Mouse (Mus musculus) heart, adult 2 months (tissue): ENCODE measurements around the gene Rap1b. TPM values are rescaled to one million over a fixed set of nuclear protein-coding genes. Genes with fewer than 3 reads are reported as not detected.
A peak's percentile ranks its signal among the peaks of the same experiment; 100 is the strongest.

Source experiments
- DNase-seq, 2 experiments: peaks; one replicate each; pipeline ENCODE4 v3.0.0; 2021
- H3K27ac ChIP-seq: fragments of 200-600 bp; 2 replicates; pipeline ENCODE4 v1.8.1; 2022
- H3K27me3 ChIP-seq: fragments of 200-500 bp; 2 replicates; pipeline ENCODE4 v1.6.1; 2012; ENCODE audit warnings: mild to moderate bottlenecking, low read length, inconsistent platforms, mixed read lengths; ENCODE audit not compliant: control insufficient read depth, insufficient read depth
- H3K36me3 ChIP-seq: fragments of 200-500 bp; 2 replicates; pipeline ENCODE4 v1.6.1; 2012; ENCODE audit warnings: low read length, inconsistent platforms; ENCODE audit not compliant: control insufficient read depth, insufficient read depth
- H3K4me1 ChIP-seq: fragments of 200-500 bp; 2 replicates; pipeline ENCODE4 v1.6.1; 2011; ENCODE audit warnings: low read length; ENCODE audit not compliant: control insufficient read depth, insufficient read depth
- H3K4me3 ChIP-seq: fragments of 200-600 bp; 2 replicates; pipeline ENCODE4 v1.8.1; 2022
- H3K79me2 ChIP-seq: fragments of 200-500 bp; replicated peaks from 2 replicates; pipeline ENCODE4 v1.6.1; 2012; ENCODE audit warnings: mild to moderate bottlenecking, inconsistent platforms, low read length, moderate library complexity, mixed read lengths; ENCODE audit not compliant: control insufficient read depth, insufficient read depth
- H3K9ac ChIP-seq: fragments of 200-500 bp; 2 replicates; pipeline ENCODE4 v1.6.1; 2012; ENCODE audit warnings: low read depth, mild to moderate bottlenecking, control low read depth, inconsistent platforms, low read length, mixed read lengths
- CTCF ChIP-seq: fragments of 200-600 bp; IDR thresholded peaks from 2 replicates; pipeline ENCODE4 v1.8.1; 2022; ENCODE audit warnings: antibody characterized with exemption, mild to moderate bottlenecking, moderate library complexity
- EP300 ChIP-seq: fragments of 200-500 bp; IDR thresholded peaks from 2 replicates; pipeline ENCODE4 v1.6.1; 2011; ENCODE audit warnings: low read depth, low read length, control low read depth; ENCODE audit not compliant: insufficient read depth
- POLR2A ChIP-seq: fragments of 200-500 bp; IDR thresholded peaks from 2 replicates; pipeline ENCODE4 v1.6.1; 2011; ENCODE audit warnings: mild to moderate bottlenecking, low read depth, low read length, control low read depth; ENCODE audit not compliant: insufficient read depth
- WGBS: fragments of 180-500 bp; shearing (Covaris S2); methylation state at CpG from one replicate; pipeline ENCODE4 v1.1.7; 2018; 5-methylcytosine and 5-hydroxymethylcytosine counted together
- intact Hi-C: fragments of 180-260 bp; cut with DNase I; formaldehyde crosslinking; loops from one replicate; pipeline ENCODE4 v1.15.1; 2025
- polyA plus RNA-seq: library from polyadenylated mRNA; depleted of rRNA; stranded (reverse); fragments of >200 nt; gene quantifications from 2 replicates; pipeline ENCODE4 v1.2.3, GENCODE M21; 2012
- total RNA-seq, 2 experiments: library from RNA; stranded (reverse); gene quantifications; 2 replicates each; pipeline ENCODE4 v1.2.3; 2021

Gene Rap1b
- total and polyA plus RNA-seq, 3 experiments, result 23.4 to 53.4 (median 48.0) TPM

DNA sequence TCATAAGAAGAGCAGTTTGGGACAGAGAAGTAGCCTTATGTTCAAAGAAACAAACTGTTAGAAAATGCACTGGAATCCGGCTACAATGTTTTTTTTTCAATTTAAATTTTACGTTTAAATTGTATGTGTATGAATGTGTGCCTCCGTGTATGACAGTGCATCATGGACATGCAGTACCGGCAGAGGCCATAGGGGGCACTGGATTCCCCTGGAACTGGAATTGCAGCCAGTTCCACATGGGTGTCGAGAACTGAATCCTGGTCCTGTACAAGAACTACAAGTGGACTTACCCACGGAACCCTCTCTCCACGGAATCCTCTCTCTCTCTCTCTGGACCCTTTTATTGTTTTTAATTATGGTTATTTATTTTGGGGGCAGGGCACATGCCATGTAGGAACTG lies 49.7 kb downstream of the Rap1b start:
- Histone ChIP-seq H3K4me3 (no peak overlapping the region), H3K79me2 (no peaks in the 10 kb centered on the region), H3K4me1 (no peaks in the 10 kb centered on the region), H3K9ac (no peak overlapping the region), H3K36me3 (no peaks in the 10 kb centered on the region), H3K27me3 (no peaks in the 10 kb centered on the region), H3K27ac (no peak overlapping the region)
- intact Hi-C loops, result no loop called here
- DNase-seq, result no peak
- 93% methylated on average over 7 of the region's 7 CpGs for WGBS
- TF ChIP-seq EP300, result no peak
- TF ChIP-seq CTCF, result peak; percentile 66
- no peak for TF ChIP-seq POLR2A

DNA sequence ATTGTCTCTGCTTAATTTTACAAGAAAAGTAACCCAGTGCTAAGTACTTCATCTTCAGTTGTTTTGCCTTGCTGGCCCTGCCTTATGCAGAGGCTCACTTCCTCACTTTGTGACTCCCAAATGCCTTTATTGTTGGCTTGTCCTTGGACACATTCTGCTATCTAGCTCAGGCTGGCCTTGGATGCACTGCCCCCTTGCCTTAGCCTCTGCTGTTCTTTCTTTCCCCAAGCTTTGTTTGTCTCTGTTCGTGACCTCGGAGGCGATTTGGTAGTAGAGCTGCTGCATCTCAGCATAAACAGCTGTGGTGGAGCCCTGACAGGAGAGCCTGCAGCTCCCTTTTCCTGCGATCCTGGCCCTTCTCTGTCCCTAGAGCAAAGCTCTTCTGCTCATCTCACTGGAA lies 50.6 kb downstream of the Rap1b start:
- H3K4me1 ChIP-seq, result no peaks in the 10 kb centered on the region
- no peak overlapping the region for H3K27ac ChIP-seq
- no peak overlapping the region for H3K9ac ChIP-seq
- 76% methylated on average over 4 of the region's 4 CpGs for WGBS
- TF ChIP-seq EP300, result no peak
- no peak for TF ChIP-seq POLR2A
- no peak for TF ChIP-seq CTCF
- H3K79me2 ChIP-seq, result peaks cover 2% of the 10 kb centered on the region
- no peak for DNase-seq
- no peaks in the 10 kb centered on the region for H3K27me3 ChIP-seq
- no peak overlapping the region for H3K4me3 ChIP-seq
- no peaks in the 10 kb centered on the region for H3K36me3 ChIP-seq
- intact Hi-C loops, result no loop called here

DNA sequence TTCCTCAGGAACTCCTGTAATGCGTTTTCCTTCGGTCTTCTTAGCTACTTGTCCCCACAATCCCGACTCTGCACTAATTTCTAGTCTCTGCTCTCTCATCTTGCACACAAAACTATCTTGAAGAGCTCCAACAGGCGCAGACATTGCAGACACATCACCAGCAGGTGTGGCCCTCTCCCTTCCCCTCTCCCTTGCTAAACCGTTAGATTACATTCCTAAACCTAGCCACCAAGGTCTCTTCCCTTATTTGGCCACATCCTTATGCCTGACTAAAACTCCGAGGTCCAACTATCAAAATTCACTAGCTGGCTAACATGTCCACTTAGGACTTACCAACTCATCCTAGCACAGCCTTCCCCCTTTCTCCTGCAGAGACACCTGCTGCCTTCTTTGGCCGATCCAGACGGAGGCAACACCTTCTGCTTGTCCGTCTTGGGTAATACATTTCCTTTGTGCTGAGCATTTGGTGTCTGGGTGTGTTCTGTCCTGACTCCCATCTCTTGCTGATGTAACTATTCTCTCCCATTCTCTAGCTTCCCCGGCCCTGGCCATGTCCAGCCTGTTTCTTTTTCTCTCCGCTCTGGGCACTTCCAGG lies 52.3 kb downstream of the Rap1b start:
- Histone ChIP-seq H3K9ac (no peak overlapping the region), H3K36me3 (no peaks in the 10 kb centered on the region), H3K27ac (peak overlapping the region; percentile 87), H3K27me3 (no peaks in the 10 kb centered on the region), H3K4me1 (no peaks in the 10 kb centered on the region), H3K79me2 (peaks cover 2% of the 10 kb centered on the region), H3K4me3 (no peak overlapping the region)
- no peak for DNase-seq
- no peak for TF ChIP-seq POLR2A
- no peak for TF ChIP-seq EP300
- no peak for TF ChIP-seq CTCF
- intact Hi-C loops, result loop anchor here (2.0 kb wide), 3 partner anchors 51 to 317 kb away; no protein-coding TSS in a partner anchor
- WGBS, result 53% methylated on average over 11 of the region's 11 CpGs

DNA sequence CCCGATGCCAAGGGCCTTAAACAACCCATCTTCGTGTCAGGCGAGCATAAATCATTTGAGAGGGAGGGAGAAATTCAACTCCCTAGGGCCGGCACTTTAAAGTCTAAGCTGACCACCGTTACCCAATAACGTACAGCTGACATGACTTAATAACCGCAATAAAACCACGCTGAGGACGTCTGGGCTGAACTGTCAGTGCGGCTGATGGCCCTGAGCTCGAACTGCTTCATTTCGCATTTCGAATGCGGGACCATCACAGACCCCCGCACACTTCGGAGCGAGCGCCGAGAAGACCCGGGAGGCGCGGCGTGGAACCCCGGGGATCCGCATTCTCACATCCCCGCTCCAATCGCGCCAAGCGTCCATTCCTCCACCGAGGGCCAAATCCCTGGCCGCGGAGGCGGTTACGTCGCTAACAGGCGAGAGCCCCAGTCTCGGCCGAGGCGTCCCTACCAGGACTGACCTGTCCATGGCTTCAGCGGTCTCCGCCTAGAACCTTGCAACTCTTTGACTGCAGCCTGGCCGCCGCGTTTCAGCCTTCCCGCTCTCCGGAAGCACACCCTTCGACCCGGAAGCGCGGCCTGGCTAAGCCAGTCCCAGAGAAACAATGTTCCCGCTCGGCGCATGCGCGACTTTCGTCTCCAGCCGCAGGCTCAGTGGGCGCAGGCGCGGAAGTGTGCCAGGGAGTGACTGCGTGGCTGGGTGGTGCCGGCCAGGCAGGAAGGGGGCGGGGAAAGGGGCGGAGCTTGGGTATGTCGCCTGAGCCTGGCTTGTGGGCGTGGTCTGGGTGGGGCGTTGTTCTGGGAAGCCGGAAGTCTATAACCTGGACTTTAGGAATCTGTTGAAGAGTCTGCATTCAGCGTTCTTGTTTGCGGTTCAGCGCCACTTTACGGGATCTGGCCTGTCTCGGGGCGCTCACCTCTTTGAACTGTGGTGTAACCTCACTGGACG lies 53.4 kb downstream of the Rap1b start, which contains the start of gene Nup107:
Gene Nup107, minus strand, starts transcription at position 565 of the 951 bp plus-strand sequence.
- Histone ChIP-seq H3K9ac (peak within 1 kb of the TSS; percentile 74), H3K79me2 (peaks cover 2% of the 10 kb centered on the region), H3K4me3 (peak within 1 kb of the TSS; percentile 65), H3K27me3 (no peaks in the 10 kb centered on the region), H3K27ac (peak within 1 kb of the TSS; percentile 87), H3K36me3 (no peaks in the 10 kb centered on the region), H3K4me1 (no peaks in the 10 kb centered on the region)
- intact Hi-C loops, result loop anchor here (2.0 kb wide), 3 partner anchors 52 to 318 kb away; no protein-coding TSS in a partner anchor
- DNase-seq, result peak; percentile 100
- peak; percentile 88 for TF ChIP-seq POLR2A
- no peak for TF ChIP-seq CTCF
- peak; percentile 61; the same call in 1 of the 2 replicates for TF ChIP-seq EP300
- under 1% methylated on average over 75 of the region's 75 CpGs for WGBS

DNA sequence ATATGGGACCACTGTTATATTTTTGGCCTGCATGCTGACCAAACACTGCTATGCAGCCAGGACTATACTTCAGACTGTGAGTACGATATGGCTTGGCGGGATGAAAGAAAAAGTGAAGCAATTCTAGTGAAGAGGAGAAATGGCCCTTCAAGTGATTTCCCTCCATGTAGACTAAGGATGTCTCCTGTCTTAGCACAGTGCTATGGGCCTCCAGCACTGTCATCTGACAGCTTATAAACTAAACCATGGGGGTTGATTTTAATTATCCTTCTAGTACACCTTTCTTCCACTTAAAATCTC lies 54.7 kb downstream of the Rap1b start:
- TF ChIP-seq EP300, result no peak
- DNase-seq, result no peak
- H3K4me3 ChIP-seq, result no peak overlapping the region
- H3K4me1 ChIP-seq, result no peaks in the 10 kb centered on the region
- H3K27me3 ChIP-seq, result no peaks in the 10 kb centered on the region
- H3K79me2 ChIP-seq, result peaks cover 2% of the 10 kb centered on the region
- WGBS, result 84% methylated on average over 2 of the region's 2 CpGs
- H3K36me3 ChIP-seq, result no peaks in the 10 kb centered on the region
- H3K27ac ChIP-seq, result no peak overlapping the region
- H3K9ac ChIP-seq, result no peak overlapping the region
- intact Hi-C loops, result loop anchor here (1.0 kb wide), 1 partner anchor 45 kb away; the partner anchor contains the start of gene Slc35e3

DNA sequence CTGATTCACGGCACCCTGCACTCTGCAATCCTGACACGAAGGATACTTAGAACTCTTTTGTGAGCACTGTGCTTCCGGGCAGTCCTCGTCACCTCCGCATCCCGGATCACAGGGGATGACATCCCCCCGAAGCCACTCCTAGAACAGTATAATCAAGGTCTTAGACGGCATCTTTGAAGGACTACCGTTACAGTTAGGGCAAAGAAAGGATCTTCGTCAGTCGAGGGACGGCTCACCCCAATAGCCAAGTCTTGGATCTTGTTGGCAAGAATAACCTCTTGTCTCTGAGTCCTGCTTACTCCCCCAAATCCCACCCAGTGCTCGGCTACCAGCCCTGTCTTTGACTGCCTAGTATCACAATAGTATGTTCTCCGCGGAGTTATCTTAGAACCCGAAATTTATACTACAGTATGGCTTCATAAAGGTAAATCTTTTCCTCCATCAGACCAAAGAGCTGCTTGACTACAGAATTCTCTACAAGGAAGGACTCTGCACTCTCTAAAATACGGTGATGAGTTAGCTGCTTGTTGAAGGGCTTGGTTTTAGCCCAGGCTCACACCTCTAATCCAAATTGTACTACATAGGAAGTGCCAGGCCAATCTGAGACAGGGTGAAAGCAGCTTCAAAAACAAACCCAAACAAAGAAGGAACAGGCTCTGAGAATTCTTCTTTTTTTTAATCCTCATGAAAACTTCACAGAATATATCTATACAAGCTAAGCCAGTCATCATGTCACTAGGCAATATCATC lies 55.2 kb downstream of the Rap1b start:
- no peaks in the 10 kb centered on the region for H3K4me1 ChIP-seq
- no peak overlapping the region for H3K9ac ChIP-seq
- no peak overlapping the region for H3K4me3 ChIP-seq
- no peak overlapping the region for H3K27ac ChIP-seq
- TF ChIP-seq CTCF (no peak), POLR2A (no peak), EP300 (no peak)
- intact Hi-C loops, result loop anchor here (1.0 kb wide), 1 partner anchor 44 kb away; the partner anchor contains the start of gene Slc35e3
- no peaks in the 10 kb centered on the region for H3K36me3 ChIP-seq
- 91% methylated on average over 17 of the region's 17 CpGs for WGBS
- no peak for DNase-seq
- peaks cover 2% of the 10 kb centered on the region for H3K79me2 ChIP-seq
- H3K27me3 ChIP-seq, result no peaks in the 10 kb centered on the region
